Mouse (Mus musculus) MEL (cell line): ENCODE data around the gene Rab35.

ENCODE experiments used
- CTCF ChIP-seq, 3 experiments: IDR thresholded peaks in 2 of 3; conservative IDR thresholded peaks in 1 of 3; 2 replicates each; pipeline ENCODE4 v1.5.1; 2011 to 2012; ENCODE audit warnings: low read length in 3 of 3, low read depth in 2 of 3, mild to moderate bottlenecking in 2 of 3, improper control_type of control experiment in 1 of 3, inconsistent platforms in 1 of 3, mixed read lengths in 1 of 3, moderate library complexity in 1 of 3; ENCODE audit not compliant: control insufficient read depth in 1 of 3, insufficient read depth in 1 of 3, poor library complexity in 1 of 3, severe bottlenecking in 1 of 3
- ELF1 ChIP-seq: IDR thresholded peaks from 2 replicates; pipeline ENCODE4 v1.6.1; 2014; ENCODE audit warnings: low read depth, mild to moderate bottlenecking, inconsistent platforms, low read length, improper control_type of control experiment, moderate library complexity
- EP300 ChIP-seq, 2 experiments: IDR thresholded peaks; 2 replicates each; pipeline ENCODE4 v1.6.1; 2011; ENCODE audit warnings: improper control_type of control experiment in 2 of 2, low read length in 2 of 2, low read depth in 1 of 2, mild to moderate bottlenecking in 1 of 2
- ETS1 ChIP-seq: IDR thresholded peaks from 2 replicates; pipeline ENCODE4 v1.6.1; 2012; ENCODE audit warnings: low read depth, mild to moderate bottlenecking, inconsistent platforms, low read length, improper control_type of control experiment, moderate library complexity
- GATA1 ChIP-seq: IDR thresholded peaks from 2 replicates; pipeline ENCODE4 v1.6.1; 2011; ENCODE audit warnings: low read depth, low read length, improper control_type of control experiment
- KAT2A ChIP-seq: conservative IDR thresholded peaks from 2 replicates; pipeline ENCODE4 v1.6.1; 2012; ENCODE audit warnings: low read depth, low read length, improper control_type of control experiment, inconsistent platforms
- POLR2AphosphoS5 ChIP-seq: IDR thresholded peaks from 2 replicates; pipeline ENCODE4 v1.6.1; 2012; ENCODE audit warnings: low read depth, borderline replicate concordance, mild to moderate bottlenecking, inconsistent platforms, low read length, moderate library complexity, mixed read lengths
- TBP ChIP-seq: IDR thresholded peaks from 2 replicates; pipeline ENCODE4 v1.8.0; 2011; ENCODE audit warnings: low read depth, low read length, improper control_type of control experiment

DNA sequence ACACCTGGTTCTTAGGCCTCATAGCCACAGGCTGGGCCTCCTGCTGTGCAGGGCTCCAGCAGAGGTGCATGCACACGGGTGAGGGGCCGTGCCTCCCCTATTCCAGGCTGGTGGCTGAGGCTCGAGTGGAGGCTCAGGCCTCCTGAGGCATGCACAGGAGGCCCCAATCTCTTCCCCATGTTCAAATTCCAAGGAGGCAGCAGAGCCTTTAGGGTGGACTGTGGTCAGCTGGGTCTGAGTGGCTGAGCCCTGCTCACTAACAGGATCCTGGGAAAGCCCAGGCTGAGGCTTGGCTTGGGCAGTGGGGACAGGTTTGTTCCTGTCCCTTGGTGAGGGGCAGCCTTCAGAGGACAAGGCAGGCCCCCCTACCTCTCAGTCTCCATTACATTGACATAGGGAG lies 17.2 kb downstream of the Rab35 start:
- no peak for TF ChIP-seq ELF1
- TF ChIP-seq EP300 (IDR thresholded peaks at IDR 0.05; ENCODE audit: low read depth in 1 of 2, low read length in 2 of 2): no peak
- no peak for TF ChIP-seq GATA1
- no peak for TF ChIP-seq CTCF (IDR thresholded peaks at IDR 0.05 in 2 of 3, conservative IDR thresholded peaks at IDR 0.05 in 1 of 3; ENCODE audit: control insufficient read depth in 1 of 3, insufficient read depth in 1 of 3, low read depth in 2 of 3, low read length in 3 of 3, poor library complexity in 1 of 3, severe bottlenecking in 1 of 3)
- no peak for TF ChIP-seq POLR2AphosphoS5
- no peak for TF ChIP-seq ETS1
- TF ChIP-seq KAT2A: no peak
- no peak for TF ChIP-seq TBP
